ENCODE assay signal across 8 mouse cellular contexts in genomic region chr2:109280600-109281340, GRCm38 (mm10). TPM values are rescaled to one million over a fixed set of nuclear protein-coding genes. Genes with fewer than 3 reads are reported as not detected.
DNase-seq lines count a peak whose midpoint lies in the region; ATAC-seq and TF ChIP-seq lines count a peak whose summit lies in the region.

TSS of gene Kif18a (plus strand) at chr2:109280738.
TSS of gene Mettl15 (minus strand) at chr2:109280748.

- peak; percentile 98 for DNase-seq in MEL (ENCODE audit: low read depth, low spot score)
- peak; percentile 95 to 97 for DNase-seq in cerebellum, adult 2 months
- peak; percentile 98 for DNase-seq in forebrain, postnatal 0 days
- peak; percentile 95 for DNase-seq in heart, postnatal 4 days
- DNase-seq in layer of hippocampus, adult 8-10 months (ENCODE audit: low spot score in 2 of 2), result peak; percentile 94 to 97
- peak; percentile 93 for DNase-seq in ovary, adult 18-20 months (ENCODE audit: low spot score)
- peak; percentile 98 for DNase-seq in thymus, postnatal 0 days (ENCODE audit: low spot score)

- H3K4me1 ChIP-seq in MEL (ENCODE audit: control insufficient read depth in 1 of 2, insufficient read depth in 2 of 2, low read length in 2 of 2), result peaks cover 3 to 6% of the 10 kb centered on the region in 2 experiments; a peak in 3 of 4 replicates
- no peaks in the 10 kb centered on the region for H3K4me1 ChIP-seq in cerebellum, adult 2 months (ENCODE audit: control insufficient read depth, insufficient read depth, low read length)
- no peaks in the 10 kb centered on the region for H3K4me1 ChIP-seq in forebrain, postnatal 0 days (ENCODE audit: insufficient read depth)
- H3K4me1 ChIP-seq in lung, embryonic 15.5 days, result peaks cover 9% of the 10 kb centered on the region

- peak; percentile 49 to 85; a peak in 3 of 4 replicates for TF ChIP-seq POLR2A in MEL (IDR thresholded peaks at IDR 0.05; ENCODE audit: control insufficient read depth in 1 of 2, insufficient read depth in 1 of 2, low read depth in 1 of 2, low read length in 2 of 2, poor library complexity in 1 of 2)
- TF ChIP-seq POLR2A in cerebellum, adult 2 months (IDR thresholded peaks at IDR 0.05; ENCODE audit: borderline replicate concordance, insufficient read depth, low read length), result peak; percentile 54

- peak; percentile 100 for ATAC-seq in forebrain, postnatal 0 days
- ATAC-seq in lung, embryonic 15.5 days (ENCODE audit: borderline replicate concordance, extremely low read depth, low FRiP score, low TSS enrichment), result peak; percentile 98

- no peak for TF ChIP-seq RAD21 in MEL (IDR thresholded peaks at IDR 0.05; ENCODE audit: low read depth, low read length)

- H3K36me3 ChIP-seq in MEL (ENCODE audit: control insufficient read depth in 1 of 2, insufficient read depth in 2 of 2, low read length in 2 of 2), result peaks cover 3 to 22% of the 10 kb centered on the region in 2 experiments; a peak in 2 of 4 replicates
- H3K36me3 ChIP-seq in forebrain, postnatal 0 days (ENCODE audit: insufficient read depth), result no peaks in the 10 kb centered on the region
- no peaks in the 10 kb centered on the region for H3K36me3 ChIP-seq in lung, embryonic 15.5 days

- no peak for TF ChIP-seq CTCF in MEL (IDR thresholded peaks at IDR 0.05 in 2 of 3, conservative IDR thresholded peaks at IDR 0.05 in 1 of 3; ENCODE audit: control insufficient read depth in 1 of 3, insufficient read depth in 1 of 3, low read depth in 2 of 3, low read length in 3 of 3, poor library complexity in 1 of 3, severe bottlenecking in 1 of 3)
- TF ChIP-seq CTCF in cerebellum, adult 2 months (IDR thresholded peaks at IDR 0.05; ENCODE audit: borderline replicate concordance, insufficient read depth, low read depth, low read length), result no peak
- no peak for TF ChIP-seq CTCF in forebrain, postnatal 0 days (IDR thresholded peaks at IDR 0.05; ENCODE audit: low read depth)

- peaks cover 31% of the 10 kb centered on the region for H3K79me2 ChIP-seq in MEL (ENCODE audit: control insufficient read depth, insufficient read depth, low read length, poor library complexity)

- no peaks in the 10 kb centered on the region for H3K27me3 ChIP-seq in MEL (ENCODE audit: control insufficient read depth in 1 of 2, insufficient read depth in 2 of 2, low read length in 2 of 2)
- H3K27me3 ChIP-seq in cerebellum, adult 2 months (ENCODE audit: control insufficient read depth, insufficient read depth, low read length), result no peaks in the 10 kb centered on the region
- no peaks in the 10 kb centered on the region for H3K27me3 ChIP-seq in forebrain, postnatal 0 days (ENCODE audit: insufficient read depth, low read length)
- H3K27me3 ChIP-seq in lung, embryonic 15.5 days, result no peaks in the 10 kb centered on the region

- H3K4me2 ChIP-seq in forebrain, postnatal 0 days (ENCODE audit: low read depth), result peak within 1 kb of the TSS; percentile 76
- peak within 1 kb of the TSS; percentile 83 for H3K4me2 ChIP-seq in lung, embryonic 15.5 days

- H3K9me3 ChIP-seq in MEL (replicated peaks; ENCODE audit: insufficient read depth, low read length), result no peaks in the 10 kb centered on the region
- H3K9me3 ChIP-seq in forebrain, postnatal 0 days (ENCODE audit: low read length), result no peaks in the 10 kb centered on the region
- H3K9me3 ChIP-seq in lung, embryonic 15.5 days, result no peaks in the 10 kb centered on the region

- H3K9ac ChIP-seq in MEL (ENCODE audit: control insufficient read depth, low read depth, low read length, poor library complexity, severe bottlenecking), result peak within 1 kb of the TSS; percentile 85
- H3K9ac ChIP-seq in forebrain, postnatal 0 days, result peak within 1 kb of the TSS; percentile 57
- H3K9ac ChIP-seq in lung, embryonic 15.5 days, result peak within 1 kb of the TSS; percentile 76

- no peak for TF ChIP-seq EP300 in MEL (IDR thresholded peaks at IDR 0.05; ENCODE audit: low read depth in 1 of 2, low read length in 2 of 2)

- peak within 1 kb of the TSS; percentile 72 for H3K27ac ChIP-seq in MEL (ENCODE audit: control insufficient read depth, low read depth, low read length)
- peak within 1 kb of the TSS; percentile 67; the same call in 1 of the 2 replicates for H3K27ac ChIP-seq in cerebellum, adult 2 months (ENCODE audit: insufficient read depth, low read length)
- 0 out of 2 replicates have a peak within 1 kb of the TSS, but pooled peaks have one; percentile 22 for H3K27ac ChIP-seq in forebrain, postnatal 0 days (ENCODE audit: low read depth, low read length)
- peak within 1 kb of the TSS; percentile 74 for H3K27ac ChIP-seq in lung, embryonic 15.5 days

- peak within 1 kb of the TSS; percentile 83 to 86 for H3K4me3 ChIP-seq in MEL (ENCODE audit: control insufficient read depth in 1 of 2, insufficient read depth in 1 of 2, low read depth in 2 of 2, low read length in 2 of 2)
- H3K4me3 ChIP-seq in cerebellum, adult 2 months (replicated peaks; ENCODE audit: insufficient read depth, low read depth, low read length), result peak within 1 kb of the TSS; percentile 85
- H3K4me3 ChIP-seq in forebrain, postnatal 0 days (ENCODE audit: low read depth, low read length), result peak within 1 kb of the TSS; percentile 63
- H3K4me3 ChIP-seq in lung, embryonic 15.5 days, result peak within 1 kb of the TSS; percentile 70

- under 1% methylated on average over 51 of the region's 51 CpGs for WGBS in cerebellum, adult 2 months
- under 1% methylated on average over 51 of the region's 51 CpGs for WGBS in forebrain, postnatal 0 days
- under 1% methylated on average over 51 of the region's 51 CpGs for WGBS in lung, embryonic 15.5 days

TF ChIP-seq in MEL, 35 proteins besides CTCF, POLR2A, EP300 and RAD21 (continues in another document):
- no peak for TF ChIP-seq MYB (IDR thresholded peaks at IDR 0.05; ENCODE audit: low read depth, low read length)
- no peak for TF ChIP-seq ZKSCAN1 (IDR thresholded peaks at IDR 0.05; ENCODE audit: low read depth, low read length)
- no peak for TF ChIP-seq USF1 (IDR thresholded peaks at IDR 0.05; ENCODE audit: low read depth, low read length)
- no peak for TF ChIP-seq MAX (IDR thresholded peaks at IDR 0.05; ENCODE audit: low read length)
- TF ChIP-seq TBP (IDR thresholded peaks at IDR 0.05; ENCODE audit: low read depth, low read length), result peak; percentile 72
- no peak for TF ChIP-seq ZC3H11A (IDR thresholded peaks at IDR 0.05; ENCODE audit: low read depth, low read length)
- no peak for TF ChIP-seq UBTF (IDR thresholded peaks at IDR 0.05; ENCODE audit: borderline replicate concordance, insufficient read depth, low read depth, low read length)
- TF ChIP-seq KAT2A (conservative IDR thresholded peaks at IDR 0.05; ENCODE audit: low read depth, low read length), result no peak; the same call in 1 of the 2 replicates
- peak; percentile 87 for TF ChIP-seq HCFC1 (IDR thresholded peaks at IDR 0.05; ENCODE audit: low read depth, low read length)
- TF ChIP-seq NELFE (IDR thresholded peaks at IDR 0.05; ENCODE audit: low read depth, low read length), result peak; percentile 68
- TF ChIP-seq ELF1 (IDR thresholded peaks at IDR 0.05; ENCODE audit: low read depth, low read length), result peak; percentile 77
- TF ChIP-seq E2F4 (IDR thresholded peaks at IDR 0.05; ENCODE audit: borderline replicate concordance, low read depth, low read length), result peak; percentile 91; the same call in 1 of the 2 replicates
- TF ChIP-seq GABPA (IDR thresholded peaks at IDR 0.05; ENCODE audit: low read depth, low read length), result no peak
- 0 out of 2 replicates have a peak, but pooled peaks have one; percentile 36 for TF ChIP-seq POLR2AphosphoS2 (IDR thresholded peaks at IDR 0.05; ENCODE audit: low read length)
- no peak for TF ChIP-seq MAFK (IDR thresholded peaks at IDR 0.05; ENCODE audit: borderline replicate concordance, low read depth, low read length)
- no peak for TF ChIP-seq NRF1 (IDR thresholded peaks at IDR 0.05; ENCODE audit: insufficient read depth, low read depth, low read length, poor library complexity, severe bottlenecking)
- TF ChIP-seq ZNF384 (IDR thresholded peaks at IDR 0.05; ENCODE audit: low read depth, low read length), result no peak
- TF ChIP-seq BHLHE40 (IDR thresholded peaks at IDR 0.05; ENCODE audit: borderline replicate concordance, low read depth, low read length), result no peak
- TF ChIP-seq TCF12 (IDR thresholded peaks at IDR 0.05; ENCODE audit: low read depth, low read length), result peak; percentile 17; the same call in 1 of the 2 replicates
- peak; percentile 94 for TF ChIP-seq SIN3A (IDR thresholded peaks at IDR 0.05; ENCODE audit: low read length)
- TF ChIP-seq JUND (IDR thresholded peaks at IDR 0.05; ENCODE audit: low read depth, low read length), result no peak
- no peak for TF ChIP-seq CHD2 (IDR thresholded peaks at IDR 0.05; ENCODE audit: low read length)
- TF ChIP-seq ETS1 (IDR thresholded peaks at IDR 0.05; ENCODE audit: low read depth, low read length), result peak; percentile 40; the same call in 1 of the 2 replicates

RNA-seq across cellular contexts. Expression of gene Kif18a, which starts in this region (rescaled TPM):
- 10.2 and 11.7 TPM in 2 replicates for total RNA-seq in MEL (2012; rRNA removed)
- 1 to 10 TPM in 1 of 2 experiments, not detected in 1; 7.9 TPM for polyA plus RNA-seq in MEL (2012; ENCODE audit: insufficient read depth in 1 of 2, insufficient read length in 2 of 2, low read depth in 1 of 2, low replicate concordance in 2 of 2, missing spikeins in 1 of 2)
- 0.74 and 1.2 TPM in 2 replicates for polyA plus RNA-seq in cerebellum, adult 2 months (2012; rRNA removed)
- total RNA-seq in forebrain, postnatal 0 days (2014; rRNA removed), result 4.6 and 4.8 TPM in 2 replicates
- polyA plus RNA-seq in forebrain, postnatal 0 days (2015; fragmentation: Nextera tagmentation; extraction: Ambion mirVana), result 2.6 and 3.0 TPM in 2 replicates
- 1 to 10 TPM; 7.1 to 7.3 TPM for total RNA-seq in heart, postnatal 4 days (2021)
- 1 to 10 TPM; 1.1 to 1.8 (median 1.3) TPM for total RNA-seq in layer of hippocampus, adult 8-10 months (2022)
- 21.5 and 24.3 TPM in 2 replicates for polyA plus RNA-seq in lung, embryonic 15.5 days (2015; fragmentation: Nextera tagmentation; extraction: Ambion mirVana)
- 26.3 and 28.7 TPM in 2 replicates for polyA plus RNA-seq in thymus, postnatal 0 days (2015; fragmentation: Nextera tagmentation; extraction: Ambion mirVana)

RNA-seq across cellular contexts. Expression of gene Mettl15, which starts in this region (rescaled TPM):
- total RNA-seq in MEL (2012; rRNA removed), result 3.1 and 3.7 TPM in 2 replicates
- 1 to 10 TPM in 1 of 2 experiments, not detected in 1; 5.3 TPM for polyA plus RNA-seq in MEL (2012; ENCODE audit: insufficient read depth in 1 of 2, insufficient read length in 2 of 2, low read depth in 1 of 2, low replicate concordance in 2 of 2, missing spikeins in 1 of 2)
- polyA plus RNA-seq in cerebellum, adult 2 months (2012; rRNA removed), result 10.9 and 11.7 TPM in 2 replicates
- total RNA-seq in forebrain, postnatal 0 days (2014; rRNA removed), result 6.4 and 11.1 TPM in 2 replicates
- 7.1 and 7.4 TPM in 2 replicates for polyA plus RNA-seq in forebrain, postnatal 0 days (2015; fragmentation: Nextera tagmentation; extraction: Ambion mirVana)
- 10 to 100 TPM; 10.8 to 12.6 TPM for total RNA-seq in heart, postnatal 4 days (2021)
- total RNA-seq in layer of hippocampus, adult 8-10 months (2022), result 1 to 10 TPM; 7.3 to 9.7 (median 7.8) TPM
- polyA plus RNA-seq in lung, embryonic 15.5 days (2015; fragmentation: Nextera tagmentation; extraction: Ambion mirVana), result 15.1 and 16.6 TPM in 2 replicates
- 9.0 and 10.1 TPM in 2 replicates for polyA plus RNA-seq in thymus, postnatal 0 days (2015; fragmentation: Nextera tagmentation; extraction: Ambion mirVana)

Comparison
In these comparisons a context has a peak if more than half of its experiments do, and no peak if none do; other contexts are left out.
1. Peak in every context shown above with its lines: DNase-seq, ATAC-seq, H3K4me3 ChIP-seq and H3K27ac ChIP-seq.
2. H3K27ac ChIP-seq: peak in every context shown above with its lines; median percentile 74 in lung, embryonic 15.5 days; 72 in MEL; 67 in cerebellum, adult 2 months; 22 in forebrain, postnatal 0 days.